Mouse (Mus musculus) E14TG2a.4 (cell line): ENCODE data around the gene Taf12.

Experiments used
- CTCF ChIP-seq: conservative IDR thresholded peaks from 2 replicates; pipeline ENCODE4 v1.5.1; 2014; ENCODE audit warnings: low read length
- NANOG ChIP-seq: IDR thresholded peaks from 2 replicates; pipeline ENCODE4 v1.6.1; 2014; ENCODE audit warnings: borderline replicate concordance, low read length, mixed read lengths
- POU5F1 ChIP-seq: IDR thresholded peaks from 2 replicates; pipeline ENCODE4 v1.6.1; 2014; ENCODE audit warnings: low read length, borderline replicate concordance

GRCm38 (mm10) chr4:132247451-132247997 is 26.7 kb upstream of the Taf12 start:
- no peak for TF ChIP-seq CTCF
- TF ChIP-seq NANOG, result no peak
- no peak for TF ChIP-seq POU5F1
